Mouse (Mus musculus) yolk sac, embryonic 10.5 days (tissue): ENCODE results near the gene Tle2.
A peak's percentile ranks its signal among the peaks of the same experiment; 100 is the strongest.

Experiments used
- DNase-seq: peaks from one replicate; pipeline ENCODE4 v3.0.0-alpha.2; 2017; ENCODE audit warnings: low spot score

Gene Tle2

DNA sequence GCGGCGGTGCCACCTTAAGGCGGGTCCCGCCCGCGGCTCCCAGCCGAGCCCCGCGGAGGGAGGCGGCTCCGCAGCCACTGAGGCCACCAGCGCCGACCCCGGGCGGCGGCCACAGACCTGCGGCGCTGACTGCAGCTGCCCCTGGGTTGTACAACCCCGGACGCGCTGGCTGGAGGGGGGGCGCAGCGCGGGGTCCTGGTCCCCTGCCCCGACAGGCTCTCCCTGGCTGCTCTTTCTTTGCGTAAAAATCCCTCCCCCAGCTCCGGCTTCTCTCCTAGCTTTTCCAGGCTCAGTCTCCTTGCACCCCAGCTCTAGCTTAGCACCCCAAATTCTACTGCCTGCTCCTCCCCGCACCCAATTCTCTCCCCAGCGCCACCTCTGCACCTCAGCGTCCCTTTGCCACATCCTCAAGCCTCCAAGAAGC, 859 bp downstream of the Tle2 start:
- no peak for DNase-seq

DNA sequence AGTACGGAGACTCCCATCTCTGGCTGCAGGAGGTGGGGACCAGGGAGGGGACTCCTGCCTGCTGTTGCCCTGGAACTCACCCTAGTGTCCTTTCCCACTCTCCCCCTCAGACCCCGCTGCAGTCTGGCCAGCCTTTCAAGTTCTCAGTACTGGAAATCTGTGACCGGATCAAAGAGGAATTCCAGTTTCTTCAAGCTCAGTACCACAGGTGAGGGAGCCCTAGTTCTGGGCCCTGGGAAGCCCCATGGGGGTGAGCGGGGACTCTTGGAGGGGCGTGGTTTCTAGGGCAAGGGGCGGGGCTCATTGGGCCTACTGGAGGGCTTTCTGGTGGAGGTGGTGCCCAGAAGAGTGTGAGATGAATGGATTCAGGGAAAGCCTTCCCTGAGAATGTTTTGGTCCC, 1.3 kb downstream of the Tle2 start:
- DNase-seq = no peak

DNA sequence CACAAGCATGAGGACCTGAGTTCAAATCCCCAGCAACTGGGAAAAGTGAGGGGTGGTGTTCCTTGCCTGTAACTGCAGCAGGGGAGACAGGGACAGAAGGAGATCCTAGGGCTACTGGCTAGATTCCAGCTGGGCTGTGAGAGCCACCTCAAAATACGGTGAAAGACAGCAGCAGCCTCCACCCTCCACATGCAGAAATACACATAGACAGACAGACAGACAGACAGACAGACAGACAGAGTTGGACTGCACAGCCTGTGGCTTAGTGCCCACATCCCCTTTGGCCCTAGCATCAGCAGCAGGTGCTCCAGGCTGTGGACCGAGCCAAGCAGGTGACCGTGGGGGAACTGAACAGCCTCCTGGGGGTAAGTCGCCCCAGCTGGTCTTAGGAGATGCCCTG, 5.6 kb downstream of the Tle2 start:
- DNase-seq = no peak

DNA sequence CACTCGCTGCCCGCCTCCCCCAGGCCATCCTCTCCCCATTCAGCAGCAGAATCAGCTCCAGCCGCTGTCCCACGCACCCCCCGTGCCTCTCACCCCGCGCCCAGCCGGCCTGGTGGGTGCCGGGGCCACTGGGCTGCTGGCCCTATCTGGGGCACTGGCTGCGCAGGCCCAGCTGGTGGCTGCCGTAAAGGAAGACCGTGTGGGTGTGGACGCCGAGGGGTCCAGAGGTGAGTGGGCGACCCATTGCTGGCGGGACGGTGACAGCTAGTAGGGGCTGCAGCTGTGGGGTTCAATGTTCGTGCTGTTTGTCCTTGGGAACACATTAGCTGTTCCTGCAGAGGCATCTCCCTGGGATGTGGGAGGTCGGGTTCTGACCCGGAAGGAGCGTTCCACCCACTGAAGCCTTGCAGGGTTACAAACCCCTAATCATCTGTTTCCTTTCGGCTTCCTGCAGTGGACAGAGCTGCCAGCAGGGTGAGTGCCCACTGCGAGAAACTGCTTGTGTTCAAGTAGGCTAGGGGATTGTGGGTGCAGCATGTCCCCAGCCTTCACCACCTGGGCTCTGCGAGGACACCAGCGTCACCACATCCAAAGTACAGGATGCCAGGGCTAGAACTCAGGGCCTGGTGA, 6.2 kb downstream of the Tle2 start:
- DNase-seq = no peak

DNA sequence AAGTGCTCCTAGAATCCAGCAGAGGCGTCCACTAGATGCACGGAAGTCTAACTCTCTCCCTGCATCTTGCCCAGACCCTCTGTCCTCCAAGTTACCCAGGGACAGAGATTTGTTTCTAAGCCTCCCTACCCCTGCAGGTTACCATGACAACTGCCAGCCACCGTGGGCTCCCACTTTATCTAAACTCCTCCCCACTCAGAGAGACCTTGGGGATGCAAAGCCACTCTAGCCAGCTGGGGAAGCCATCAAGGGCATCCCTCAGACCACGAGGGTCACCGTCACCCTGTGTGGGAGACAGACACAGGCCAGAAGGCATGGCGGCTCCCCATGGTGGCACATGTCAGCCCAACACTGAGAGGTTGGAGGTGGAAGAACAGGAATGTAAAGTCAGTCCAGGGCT, 9.0 kb downstream of the Tle2 start:
- no peak for DNase-seq

DNA sequence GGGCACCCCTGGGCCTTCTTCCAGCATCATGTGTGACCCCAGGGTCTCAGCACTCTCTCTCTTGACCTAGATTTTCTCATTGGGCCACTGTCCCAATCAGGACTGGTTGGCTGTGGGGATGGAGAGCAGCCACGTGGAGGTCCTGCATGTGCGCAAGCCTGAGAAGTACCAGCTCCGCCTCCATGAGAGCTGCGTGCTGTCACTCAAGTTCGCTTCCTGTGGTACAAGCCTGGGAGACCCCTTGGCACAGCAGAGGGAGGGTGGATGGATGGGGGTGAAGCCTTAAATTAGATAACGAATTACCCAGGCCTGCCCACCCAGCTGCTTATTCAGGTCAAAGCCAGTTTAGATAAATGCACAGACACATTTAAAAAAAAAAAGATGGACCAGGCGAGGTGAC, 14.4 kb downstream of the Tle2 start:
- DNase-seq = no peak

DNA sequence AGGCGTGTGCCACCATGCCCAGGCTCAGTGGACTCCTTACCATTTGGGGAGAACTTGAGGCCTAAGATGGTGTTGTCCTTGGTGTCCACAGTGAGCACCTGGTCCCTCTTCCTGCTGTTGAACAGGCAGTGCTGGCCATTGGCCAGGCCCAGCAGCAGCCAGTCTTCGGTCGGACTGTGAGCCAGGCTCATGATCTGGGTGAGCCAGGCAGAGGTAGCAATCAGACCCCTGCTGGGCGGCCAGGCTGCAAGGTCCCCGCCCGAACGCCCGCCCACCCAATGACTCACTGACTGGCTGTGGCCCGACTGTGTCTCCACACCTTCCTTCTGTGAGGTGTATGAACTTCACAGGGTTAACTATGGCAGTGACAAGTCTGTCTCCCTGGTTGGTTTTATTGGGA, 17.5 kb downstream of the Tle2 start:
- DNase-seq = no peak

DNA sequence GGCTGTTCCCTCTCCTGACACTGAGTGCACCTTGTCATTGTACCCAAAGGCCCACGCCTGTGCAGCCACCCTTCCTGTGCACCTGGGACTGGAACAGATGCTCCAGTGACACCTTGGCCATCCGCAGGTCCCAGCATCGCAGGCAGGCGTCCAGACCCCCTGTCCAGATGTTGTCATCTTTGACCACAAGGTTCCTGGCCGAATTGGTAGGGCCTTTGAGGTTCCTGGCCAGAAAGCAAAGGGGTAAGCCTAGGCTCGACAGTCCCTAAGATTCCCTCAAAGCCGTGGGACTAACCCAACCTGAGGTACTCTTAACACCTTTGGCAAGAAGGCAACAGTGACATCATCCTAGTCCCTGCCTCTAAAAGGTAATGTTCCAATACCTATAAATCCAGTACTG, 18.3 kb downstream of the Tle2 start:
- DNase-seq = no peak

DNA sequence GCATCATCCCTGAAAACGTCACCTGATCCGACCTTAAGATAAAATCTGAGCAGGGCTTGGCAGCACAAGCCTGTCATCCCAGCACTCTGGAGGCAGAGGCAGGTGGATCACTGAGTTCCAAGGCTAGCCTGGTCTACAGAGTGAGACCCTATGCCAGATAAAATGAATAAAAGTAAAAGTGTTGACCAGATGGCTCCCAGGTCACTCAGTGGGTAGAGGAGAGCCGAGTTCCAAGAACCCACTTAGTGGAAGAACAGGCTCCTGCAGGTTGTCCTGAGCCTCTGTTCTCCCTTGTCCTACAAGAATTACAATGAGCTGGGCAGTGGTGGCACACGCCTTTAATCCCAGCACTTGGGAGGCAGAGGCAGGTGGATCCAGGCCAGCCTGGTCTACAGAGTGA, 18.9 kb downstream of the Tle2 start:
- DNase-seq = no peak

DNA sequence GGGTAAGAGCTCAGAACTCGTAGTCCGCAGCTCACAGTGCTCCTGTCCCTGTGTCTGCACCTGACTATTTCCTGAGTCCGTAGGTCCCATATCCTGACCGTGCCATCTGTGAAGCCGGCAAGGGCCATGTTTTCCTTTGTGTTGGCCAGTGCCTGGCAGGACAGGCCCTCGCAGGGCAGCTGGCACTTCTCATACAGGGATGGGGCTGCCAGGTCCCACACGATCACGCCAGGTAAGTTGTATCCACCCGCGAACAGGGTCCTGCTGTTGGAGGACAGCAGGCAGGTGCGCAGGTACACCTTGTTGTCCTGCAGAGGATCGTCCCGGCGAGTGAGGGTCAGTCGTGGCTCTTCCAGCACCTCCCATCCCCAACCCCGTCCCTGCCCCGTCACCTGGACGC, 19.6 kb downstream of the Tle2 start:
- DNase-seq = no peak

DNA sequence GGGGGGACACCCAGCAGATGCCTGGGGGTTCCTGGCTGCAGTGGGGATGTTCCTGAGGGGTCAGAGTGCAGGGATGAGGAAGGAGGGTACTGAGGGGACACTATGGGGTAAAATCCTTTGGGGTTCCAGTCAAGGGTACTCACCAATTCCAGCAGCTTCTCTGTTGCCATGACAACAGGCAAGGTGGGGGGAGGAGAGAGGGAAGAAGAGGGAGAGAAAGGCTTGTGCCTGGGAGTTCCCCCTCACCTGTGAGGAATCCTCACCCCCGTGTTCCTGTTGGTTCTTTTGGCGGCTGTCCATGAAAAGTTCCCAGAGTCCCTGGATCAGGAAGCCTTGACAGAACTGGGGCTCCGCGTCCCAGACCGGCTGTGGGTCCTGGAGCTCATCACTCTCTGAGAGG, 21.2 kb downstream of the Tle2 start:
- DNase-seq = no peak

DNA sequence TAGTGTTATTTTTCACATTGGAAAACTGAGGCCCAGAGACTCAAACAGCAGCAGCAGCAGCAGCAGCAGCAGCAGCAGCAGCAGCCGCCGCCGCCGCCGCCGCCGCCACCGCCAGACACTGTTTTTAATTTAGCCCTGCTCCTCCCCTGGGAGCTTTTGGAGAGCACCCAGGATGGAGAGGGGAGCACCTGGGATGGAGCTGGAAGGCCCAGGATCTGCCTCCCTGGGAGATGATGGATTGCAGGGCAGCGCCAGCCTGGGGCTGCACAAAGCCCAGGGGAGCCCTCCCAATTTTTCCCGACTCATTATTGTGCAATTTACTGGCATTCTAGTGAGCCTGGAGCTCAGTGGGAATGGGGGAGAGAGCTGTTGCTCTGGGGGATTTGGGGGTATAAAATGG, 22.2 kb downstream of the Tle2 start:
- no peak for DNase-seq

DNA sequence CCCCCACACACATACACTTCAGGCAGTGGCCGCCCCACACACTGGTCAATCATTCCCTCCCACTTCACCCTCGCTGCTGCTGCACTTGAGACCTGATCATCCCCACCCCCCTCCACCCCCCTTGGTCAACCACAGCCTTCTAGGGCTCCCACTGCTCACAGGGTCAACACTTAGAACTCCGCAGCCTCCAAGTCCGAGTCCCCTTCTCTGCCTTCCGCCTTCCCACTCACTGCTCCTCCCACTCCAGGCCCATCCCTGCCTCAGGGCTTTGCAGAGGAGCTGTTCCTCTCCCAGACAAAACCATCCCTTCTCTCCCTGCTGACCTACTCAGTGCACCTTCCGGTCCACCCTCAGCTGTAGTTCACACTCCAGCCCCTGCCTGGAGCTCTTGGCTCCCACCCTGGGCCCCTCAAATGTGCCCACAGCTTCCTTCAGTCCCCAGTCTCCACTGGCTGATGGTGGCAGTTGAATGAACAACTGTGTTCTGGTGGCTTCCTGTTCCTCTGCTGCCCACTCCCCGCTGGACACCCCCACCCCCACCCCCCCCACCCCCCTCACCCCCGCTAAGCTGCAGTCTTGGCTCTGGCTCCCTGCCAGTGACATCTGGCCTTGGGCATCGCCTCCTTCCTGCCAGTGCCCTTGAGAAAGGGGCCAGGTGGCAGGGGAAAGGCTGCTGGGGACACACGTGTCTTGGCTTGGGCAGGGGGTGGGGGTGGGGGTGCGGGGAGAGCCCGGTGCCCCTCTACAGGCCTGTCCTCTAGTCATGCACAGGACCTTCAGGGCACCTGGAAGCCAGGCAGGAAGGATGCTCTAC, 23.0 kb downstream of the Tle2 start:
- peak; percentile 49 for DNase-seq

DNA sequence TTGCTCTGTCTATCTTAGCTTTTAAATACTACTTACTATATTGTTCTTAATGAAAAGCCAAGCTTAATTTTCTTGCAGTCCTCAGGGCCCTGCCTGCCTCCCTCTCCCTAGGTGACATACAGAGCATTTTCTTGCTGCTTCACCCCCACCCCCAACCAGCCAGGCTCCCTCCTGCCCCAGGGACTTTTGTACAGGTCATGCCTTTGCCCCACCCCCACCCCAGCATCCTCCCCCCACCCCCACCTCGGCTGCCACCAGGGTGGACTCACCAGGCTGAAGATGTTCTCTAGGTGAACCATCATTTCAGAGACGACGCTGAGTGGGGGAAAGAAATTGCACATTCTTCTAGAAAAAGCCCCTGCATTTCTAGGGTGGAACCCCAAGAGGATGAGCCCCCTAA, 24.0 kb downstream of the Tle2 start:
- DNase-seq = peak; percentile 71

DNA sequence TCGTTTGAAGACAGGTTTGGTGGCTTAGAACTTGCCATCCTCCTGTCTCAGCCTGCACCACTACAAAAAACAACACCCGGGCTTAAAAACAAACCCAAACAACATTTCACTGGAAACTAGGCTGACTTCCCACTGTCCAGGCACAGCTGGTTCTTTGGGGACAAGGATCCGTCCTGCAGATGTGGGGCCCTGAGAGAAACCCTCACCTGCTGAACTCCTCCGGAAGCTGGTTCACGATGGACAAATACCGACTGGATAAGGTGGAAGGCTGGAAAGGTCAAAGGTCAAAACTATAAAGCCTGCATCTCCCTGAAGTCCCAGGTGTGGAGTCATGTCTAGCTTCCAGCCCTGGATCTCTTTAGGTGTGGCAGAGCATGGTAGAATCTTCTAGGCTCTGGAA, 24.5 kb downstream of the Tle2 start:
- peak; percentile 75 for DNase-seq

DNA sequence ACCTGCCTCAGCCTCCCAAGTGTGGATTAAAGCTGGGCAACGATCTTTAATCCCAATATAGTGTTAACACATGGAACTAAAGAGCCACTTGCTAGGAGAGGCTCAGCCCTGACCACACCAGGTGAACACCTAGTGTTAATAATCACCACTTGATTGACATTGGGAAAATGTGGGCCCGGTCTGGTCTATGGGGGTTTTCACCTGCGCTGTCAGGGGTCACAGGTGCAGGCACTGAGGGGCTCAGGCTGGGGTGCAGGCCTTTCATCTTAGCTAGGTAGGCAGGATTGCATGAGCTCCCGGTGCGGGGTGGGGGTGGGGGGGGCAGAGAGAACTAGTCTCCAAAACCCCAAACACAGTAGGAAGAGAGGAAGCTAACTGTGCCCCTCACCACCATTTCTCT, 25.3 kb downstream of the Tle2 start:
- no peak for DNase-seq

DNA sequence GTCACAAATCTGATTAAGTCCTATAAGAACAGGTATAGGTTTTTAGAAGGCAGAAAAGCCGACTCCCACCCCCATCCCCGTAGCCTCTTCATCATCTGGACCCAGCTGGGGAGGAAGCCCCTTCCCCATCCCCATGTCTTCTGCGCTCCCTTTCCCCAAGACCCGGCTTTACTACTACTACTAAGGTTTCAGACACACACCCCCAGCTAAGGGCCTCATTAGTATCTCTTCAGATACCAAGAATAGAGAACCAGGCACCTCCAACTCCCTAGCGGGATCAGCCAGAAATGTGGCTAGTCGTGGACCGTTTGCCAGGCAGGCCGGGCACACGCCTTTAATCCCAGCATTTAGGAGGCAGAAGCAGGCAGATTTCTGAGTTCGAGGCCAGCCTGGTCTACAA, 25.7 kb downstream of the Tle2 start:
- no peak for DNase-seq

DNA sequence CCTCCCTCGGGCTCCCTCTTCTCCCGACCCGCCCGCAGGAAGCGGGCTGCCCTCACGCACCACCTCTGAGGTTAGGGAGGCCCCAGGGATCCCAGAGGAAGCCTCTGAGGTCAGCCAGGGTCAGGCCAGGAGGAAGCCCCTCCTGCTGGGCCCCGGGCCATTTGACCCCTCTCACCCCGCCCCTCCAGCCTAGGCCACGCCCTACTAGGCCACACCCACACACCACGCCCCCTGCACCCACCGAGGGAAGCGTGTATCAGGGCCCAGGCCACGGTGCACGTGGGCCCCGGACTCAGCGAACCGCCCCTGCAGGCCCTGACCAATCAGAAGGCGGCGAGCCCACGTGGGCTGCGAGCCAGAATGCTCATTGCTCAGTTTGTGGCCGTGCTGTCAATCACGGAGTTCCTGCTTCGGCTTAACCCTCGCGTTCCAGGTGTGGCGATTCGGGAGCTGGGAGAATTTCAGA, 26.4 kb downstream of the Tle2 start, which contains the start of gene Tle6:
Tle6 (minus strand) TSS at position 336 of the 466 bp plus-strand sequence.
- DNase-seq = peak; percentile 100

DNA sequence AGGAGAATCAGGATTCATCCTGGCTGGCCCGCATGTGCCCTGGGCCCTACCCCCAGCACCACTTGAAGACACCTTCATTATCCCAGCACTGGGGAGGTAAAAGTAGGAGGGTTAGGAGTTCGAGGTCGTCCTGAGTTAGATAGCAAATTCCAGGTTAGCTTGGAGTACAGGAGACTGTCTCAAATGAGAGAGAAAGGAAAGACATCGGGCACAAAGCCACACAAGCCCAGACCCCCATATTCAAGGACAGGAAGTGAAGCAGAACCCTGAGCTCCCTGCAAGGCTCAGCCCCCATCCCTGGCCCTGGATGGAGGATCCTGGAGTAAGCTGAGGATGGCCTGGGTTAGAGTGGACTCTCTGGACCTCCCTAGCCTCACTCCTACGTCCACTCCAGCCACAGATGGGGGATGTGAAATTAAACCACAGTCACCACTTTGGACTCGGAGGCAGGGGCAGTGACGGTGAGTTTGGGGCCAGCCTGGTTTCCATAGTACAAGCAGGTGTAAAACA, 27.1 kb downstream of the Tle2 start:
- DNase-seq = no peak

DNA sequence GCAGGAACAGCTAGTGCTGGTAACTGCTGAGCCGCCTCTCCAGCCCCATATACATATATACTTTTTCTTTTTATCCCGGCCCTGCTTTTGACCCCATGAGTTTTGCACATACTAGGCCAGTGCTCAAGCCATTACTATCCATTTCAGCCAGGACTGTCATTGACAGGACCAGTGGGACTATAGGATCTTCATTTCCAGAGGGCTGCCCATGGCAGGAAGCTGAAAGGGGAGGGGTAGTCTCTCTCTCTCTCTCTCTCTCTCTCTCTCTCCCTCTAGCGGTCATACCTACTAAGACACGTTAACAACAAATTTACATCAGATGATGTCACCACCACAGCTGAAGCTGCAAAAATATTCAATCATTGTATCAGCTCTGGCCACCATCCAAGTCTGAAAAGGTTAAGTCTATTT, 28.4 kb downstream of the Tle2 start:
- DNase-seq = peak; percentile 59

DNA sequence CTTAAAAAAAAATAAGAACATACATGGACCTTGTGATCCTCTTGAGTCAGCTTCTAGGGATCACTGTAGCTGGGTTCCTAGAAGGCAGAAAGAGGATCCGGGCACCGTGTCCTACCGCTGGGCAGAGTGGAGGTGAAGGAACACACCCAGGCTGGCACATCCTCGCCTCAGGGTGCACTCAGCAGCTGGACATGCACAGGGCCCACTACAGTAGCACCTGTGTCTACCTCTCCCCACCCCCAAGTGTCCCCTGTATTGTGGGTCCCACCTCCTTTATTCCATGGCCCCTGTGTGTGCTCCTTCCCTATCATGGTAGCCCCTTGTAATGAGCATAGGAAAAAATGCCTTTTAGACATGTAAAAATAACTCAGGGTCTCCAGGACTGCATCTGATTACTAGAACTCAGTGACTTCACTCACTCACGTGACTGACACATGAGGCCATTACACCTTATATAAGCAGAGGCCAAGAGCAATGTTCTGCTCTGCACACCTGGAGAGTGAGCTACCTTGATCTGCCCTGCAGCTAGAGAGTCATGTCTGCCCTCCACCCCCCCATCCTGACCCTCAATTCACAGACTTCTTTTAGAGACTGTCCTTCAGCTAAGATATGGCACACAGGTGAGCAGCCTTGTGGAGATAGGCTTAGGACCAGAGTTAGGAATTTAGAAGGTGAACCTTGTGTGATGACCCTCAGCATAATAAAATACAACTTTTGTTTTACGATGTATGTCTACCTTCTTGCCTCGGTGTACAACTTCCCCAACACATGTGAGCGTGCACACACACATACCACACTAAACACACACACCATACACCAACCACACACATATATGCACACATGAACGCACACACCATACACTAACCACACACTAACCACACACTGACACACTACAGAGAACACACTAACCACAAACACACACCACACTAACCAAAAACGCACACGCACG, 29.9 kb downstream of the Tle2 start:
- DNase-seq = no peak

DNA sequence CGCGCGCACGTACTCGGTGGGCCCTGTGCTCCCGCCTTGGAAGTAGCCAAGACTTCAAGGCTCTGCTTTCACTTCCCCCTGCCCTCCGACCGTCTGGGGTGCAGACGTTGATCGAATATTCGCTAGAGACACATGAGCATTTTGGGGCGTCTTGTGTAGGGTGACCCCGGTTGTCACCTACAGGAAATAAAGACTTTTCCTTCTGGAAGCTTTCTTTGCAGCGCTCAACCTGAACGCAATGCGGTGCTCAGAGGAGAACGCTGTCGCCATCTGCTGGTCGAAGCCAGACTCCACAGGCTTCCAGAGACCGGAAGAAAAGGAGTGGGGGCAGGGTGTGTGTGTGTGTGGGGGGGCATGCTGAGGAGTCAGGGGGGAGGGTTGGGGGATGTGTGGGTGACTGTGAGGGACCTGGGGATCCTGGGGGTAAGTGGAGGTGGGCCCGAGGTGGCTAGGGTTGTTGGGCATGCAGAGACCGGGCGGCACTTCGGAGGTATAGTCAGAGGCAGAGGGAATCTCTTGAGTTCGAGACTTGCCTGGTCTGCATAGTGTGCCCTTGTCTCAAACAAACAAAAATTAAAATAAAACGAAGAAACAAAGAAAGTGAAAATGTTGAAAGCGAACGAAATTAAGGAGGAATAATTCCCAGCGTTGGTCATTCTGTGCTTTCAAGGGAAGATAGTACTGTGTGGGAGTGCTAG, 30.8 kb downstream of the Tle2 start:
- DNase-seq = peak; percentile 85
